Mouse (Mus musculus): ENCODE measurements at regions not wholly inside any gene's neighbourhood (a gene's known extent, or its start where the extent isn't known, plus 50 kb on each side); places are given as distances from the start of the nearest gene placed in this dataset.

- DNase-seq (ENCODE audit: low read depth in 2 of 2, low spot score in 2 of 2): no peak
These were observed 57.9 kb upstream of the Mbip start for GRCm38 (mm10) chr12:56403626-56404025.

GRCm38 (mm10) chr12:56402844-56403243 is 57.1 kb upstream of the Mbip start:
- DNase-seq (ENCODE audit: low read depth in 2 of 2, low spot score in 2 of 2): no peak

DNA sequence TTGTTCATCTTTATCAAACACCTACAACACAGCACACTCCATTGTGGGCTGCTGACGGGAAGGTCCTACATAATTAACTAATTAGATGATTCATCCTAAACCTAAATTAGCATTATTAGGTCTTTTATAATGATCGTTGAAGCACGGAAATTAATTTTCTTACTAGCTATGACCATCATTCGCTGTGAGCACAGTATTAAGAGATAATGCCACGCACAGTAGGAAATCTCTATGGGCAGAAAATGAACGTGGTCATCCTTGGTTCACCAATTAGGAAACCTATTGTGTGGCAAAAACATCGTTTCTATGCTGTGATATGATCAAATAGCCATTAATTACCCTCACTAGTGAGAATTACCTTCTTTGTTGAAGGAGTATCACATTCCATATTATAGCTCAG is 56.4 kb upstream of the Mbip start:
- DNase-seq (ENCODE audit: low read depth in 2 of 2, low spot score in 2 of 2): no peak

Measured in CD8-positive naive resting alpha-beta T cell, adult 2 months (primary cell).